Mouse (Mus musculus): ENCODE results near the gene Marveld1.

The Marveld1 gene

DNA sequence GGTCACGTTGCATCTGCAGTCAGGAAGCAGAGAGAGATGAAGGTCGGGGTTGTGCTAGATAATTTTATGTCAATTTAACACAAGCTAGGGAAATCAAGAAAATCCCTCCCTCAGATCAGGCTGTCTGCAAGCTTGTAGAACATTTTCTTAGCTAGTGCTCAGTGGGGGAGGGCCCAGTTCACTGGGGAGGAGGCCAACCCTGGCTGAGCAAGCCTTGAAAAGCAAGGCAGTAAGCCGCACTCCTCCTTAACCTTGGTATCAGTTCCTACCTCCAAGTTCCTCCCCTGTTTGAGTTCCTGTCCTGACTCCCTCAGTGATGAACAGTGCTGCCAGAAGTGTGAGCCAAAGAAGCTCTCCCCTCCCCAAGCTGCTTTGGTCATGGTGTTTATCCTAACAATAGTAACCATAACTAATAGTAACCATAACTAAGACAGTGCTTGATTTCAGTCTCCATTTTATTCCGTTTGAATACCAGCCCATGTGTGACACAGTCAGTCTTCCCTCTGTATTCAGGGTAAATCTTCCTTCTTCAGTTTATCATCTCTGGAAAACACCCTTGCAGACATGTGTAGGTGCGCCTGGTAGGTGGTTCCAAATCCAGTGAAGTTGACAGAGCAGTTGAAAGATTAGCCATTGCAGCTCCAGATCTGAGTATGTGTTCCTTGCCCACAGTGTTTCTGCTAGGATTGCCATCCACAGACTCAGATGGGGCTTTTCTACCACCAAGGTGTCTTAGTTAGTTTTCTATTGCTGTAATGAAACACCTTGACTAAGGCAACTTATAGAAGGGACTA lies 7.3 kb upstream of the Marveld1 start:
- in situ Hi-C loops (cut with MboI, MseI): no loop called here

DNA sequence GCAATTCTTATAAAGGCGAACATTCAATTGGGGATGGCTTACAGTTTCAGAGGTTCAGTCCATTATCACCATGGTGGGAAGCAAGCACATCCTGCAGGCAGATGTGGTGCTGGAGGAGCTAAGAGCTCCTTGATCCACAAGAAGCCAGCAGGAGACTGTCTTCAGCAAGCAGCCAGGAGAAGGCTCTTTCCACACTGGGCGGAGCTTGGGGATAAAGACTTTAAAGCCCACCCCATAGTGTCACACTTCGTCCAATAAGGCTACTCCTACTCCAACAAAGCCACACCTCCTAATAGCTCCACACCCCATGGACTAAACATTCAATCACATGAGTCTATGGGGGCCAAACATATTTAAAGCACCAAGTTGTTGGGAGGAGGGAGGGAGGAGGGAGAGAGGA lies 5.2 kb upstream of the Marveld1 start:
- in situ Hi-C loops (cut with MboI, MseI): no loop called here

DNA sequence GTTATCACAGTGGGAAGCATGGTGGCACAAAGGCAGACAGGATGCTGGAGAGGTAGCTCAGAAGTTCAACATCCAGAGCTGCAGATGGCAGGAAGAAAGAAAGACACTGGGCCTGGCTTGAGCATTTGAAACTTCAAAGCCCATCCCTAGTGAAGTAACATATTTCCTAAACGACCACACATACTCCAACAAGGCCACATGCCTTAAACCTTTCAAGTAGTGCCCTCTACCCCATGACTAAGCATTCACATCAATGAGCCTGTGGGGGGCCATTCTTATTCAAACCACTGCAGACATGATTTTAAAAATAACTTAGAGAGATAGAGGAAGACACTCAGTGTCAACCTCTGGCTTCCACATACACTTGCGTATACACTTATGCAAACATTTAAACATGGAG lies 4.4 kb upstream of the Marveld1 start:
- in situ Hi-C loops (cut with MboI, MseI): no loop called here

DNA sequence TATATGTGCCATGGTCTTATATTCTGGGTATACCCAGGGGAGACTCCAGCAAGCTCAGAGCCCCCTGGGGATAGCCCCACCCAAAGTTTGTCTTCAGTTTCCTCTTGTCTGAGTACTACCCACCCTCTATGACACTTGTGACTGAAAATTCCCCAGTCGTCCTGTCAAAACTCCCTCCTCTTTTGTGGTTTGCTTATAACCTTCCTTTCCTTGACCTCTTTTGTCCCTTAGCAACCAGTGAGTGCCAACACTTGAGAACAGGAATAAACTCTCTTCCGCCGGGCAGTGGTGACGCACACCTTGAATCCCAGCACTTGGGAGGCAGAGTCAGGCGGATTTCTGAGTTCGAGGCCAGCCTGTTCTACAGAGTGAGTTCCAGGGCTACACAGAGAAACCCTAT lies 3.1 kb upstream of the Marveld1 start:
- in situ Hi-C loops (cut with MboI, MseI): no loop called here

DNA sequence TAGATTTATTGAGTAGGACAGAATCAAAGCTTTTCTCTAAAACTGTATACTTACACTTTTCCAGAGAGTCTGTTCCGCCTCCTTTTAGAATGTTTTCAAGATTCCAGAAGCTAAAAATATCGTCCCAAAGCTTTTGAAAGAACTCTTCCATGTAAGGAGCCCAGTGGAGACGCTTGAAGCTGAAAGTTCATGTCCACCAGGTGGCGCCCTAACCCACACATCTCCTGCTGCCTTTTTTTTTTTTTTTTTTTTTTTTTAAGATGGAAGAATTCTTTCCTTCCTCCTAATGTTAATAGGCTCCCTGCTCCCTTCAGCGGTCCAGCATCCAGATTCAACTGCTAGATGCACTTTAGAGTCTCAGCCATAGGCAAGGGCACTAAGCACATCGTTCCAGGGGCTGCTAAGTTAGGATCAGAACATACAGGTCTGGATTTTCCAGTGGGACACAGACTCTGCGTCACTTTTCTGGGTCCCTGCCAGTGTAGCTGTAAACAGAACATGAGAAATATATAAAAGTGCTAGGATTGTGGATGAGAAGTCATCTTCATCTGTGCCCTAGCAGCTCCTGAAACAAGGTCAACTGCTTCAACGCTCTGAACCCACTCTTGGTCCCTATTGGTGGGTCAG lies 2.5 kb upstream of the Marveld1 start:
- in situ Hi-C loops (cut with MboI, MseI): loop anchor here (5.0 kb wide), 1 partner anchor 57 kb away; the partner anchor contains the start of gene Morn4

DNA sequence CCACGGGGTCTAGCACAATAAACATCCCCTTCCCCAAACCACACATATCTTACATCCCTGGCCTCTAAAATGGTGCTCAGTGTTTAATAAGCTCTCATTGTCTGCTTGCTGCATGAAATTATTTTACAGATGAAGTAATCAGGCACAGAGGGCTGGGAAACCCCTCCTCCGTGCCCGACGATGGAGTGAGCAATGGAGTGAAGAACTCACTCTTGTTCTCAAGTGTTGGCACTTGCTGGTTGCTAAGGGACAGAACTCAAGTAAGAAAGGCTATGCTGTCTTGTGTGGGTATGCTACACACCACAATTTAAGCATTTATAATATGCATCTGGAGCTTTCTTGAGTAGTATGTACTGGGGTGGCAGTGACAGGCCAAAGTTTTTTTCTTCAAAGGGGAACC lies 2.0 kb upstream of the Marveld1 start:
- in situ Hi-C loops (cut with MboI, MseI): loop anchor here (5.0 kb wide), 1 partner anchor 58 kb away; the partner anchor contains the start of gene Morn4

DNA sequence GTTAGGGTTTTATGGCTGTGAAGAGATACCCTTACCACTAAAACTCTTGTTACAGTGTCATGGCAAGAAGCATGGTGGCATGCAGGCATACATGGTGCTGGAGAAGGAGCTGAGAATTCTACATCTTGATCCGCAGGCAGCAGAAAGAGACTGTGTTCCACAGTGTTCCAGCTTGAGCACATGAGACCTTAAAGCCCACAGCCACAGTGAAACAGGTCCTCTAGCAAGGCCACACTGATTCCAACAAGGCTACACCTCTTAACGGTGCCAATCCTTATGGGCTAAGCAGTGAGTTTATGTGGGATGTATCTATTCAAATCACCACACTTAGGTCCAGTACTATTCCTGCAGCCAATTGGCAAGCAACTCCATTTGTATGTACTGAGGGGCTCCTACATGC lies 1.5 kb upstream of the Marveld1 start:
- in situ Hi-C loops (cut with MboI, MseI): loop anchor here (5.0 kb wide), 1 partner anchor 58 kb away; the partner anchor contains the start of gene Morn4

DNA sequence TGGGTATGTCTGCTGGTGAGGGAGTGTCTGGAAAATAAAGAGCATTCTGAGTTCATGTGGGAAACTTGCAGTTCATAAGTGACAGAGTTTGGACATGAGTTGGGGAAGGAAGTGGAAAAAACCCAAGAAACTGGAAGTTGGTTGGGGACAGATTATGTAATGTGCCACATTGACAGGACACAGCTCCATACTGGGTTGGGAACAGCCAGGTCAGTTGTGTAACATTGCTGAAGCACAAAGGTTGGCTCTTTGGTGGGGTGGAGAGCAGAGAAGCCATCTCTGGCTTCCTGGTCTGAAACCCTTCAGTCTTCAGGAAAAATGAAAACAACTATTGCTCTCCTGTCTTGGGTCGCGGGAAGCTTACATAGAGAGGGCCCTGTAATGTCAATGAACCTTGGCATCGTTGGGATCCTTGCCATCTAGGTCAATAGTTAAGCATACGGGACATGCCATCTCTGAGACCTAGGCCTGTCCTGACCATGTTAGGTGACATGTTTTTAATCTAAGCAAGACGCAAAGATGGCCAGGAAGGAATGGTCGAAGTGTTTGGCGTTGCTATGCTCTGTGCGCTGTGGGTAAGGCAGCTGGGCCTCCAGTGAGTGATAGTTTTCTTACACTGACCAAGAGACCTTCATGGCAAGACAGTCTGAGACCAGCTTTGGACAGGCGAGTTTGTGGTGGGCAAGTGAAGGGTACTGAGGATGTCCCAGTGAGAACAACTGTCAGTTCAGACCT lies 757 bp upstream of the Marveld1 start:
- in situ Hi-C loops (cut with MboI, MseI): loop anchor here (5.0 kb wide), 1 partner anchor 59 kb away; the partner anchor contains the start of gene Morn4

DNA sequence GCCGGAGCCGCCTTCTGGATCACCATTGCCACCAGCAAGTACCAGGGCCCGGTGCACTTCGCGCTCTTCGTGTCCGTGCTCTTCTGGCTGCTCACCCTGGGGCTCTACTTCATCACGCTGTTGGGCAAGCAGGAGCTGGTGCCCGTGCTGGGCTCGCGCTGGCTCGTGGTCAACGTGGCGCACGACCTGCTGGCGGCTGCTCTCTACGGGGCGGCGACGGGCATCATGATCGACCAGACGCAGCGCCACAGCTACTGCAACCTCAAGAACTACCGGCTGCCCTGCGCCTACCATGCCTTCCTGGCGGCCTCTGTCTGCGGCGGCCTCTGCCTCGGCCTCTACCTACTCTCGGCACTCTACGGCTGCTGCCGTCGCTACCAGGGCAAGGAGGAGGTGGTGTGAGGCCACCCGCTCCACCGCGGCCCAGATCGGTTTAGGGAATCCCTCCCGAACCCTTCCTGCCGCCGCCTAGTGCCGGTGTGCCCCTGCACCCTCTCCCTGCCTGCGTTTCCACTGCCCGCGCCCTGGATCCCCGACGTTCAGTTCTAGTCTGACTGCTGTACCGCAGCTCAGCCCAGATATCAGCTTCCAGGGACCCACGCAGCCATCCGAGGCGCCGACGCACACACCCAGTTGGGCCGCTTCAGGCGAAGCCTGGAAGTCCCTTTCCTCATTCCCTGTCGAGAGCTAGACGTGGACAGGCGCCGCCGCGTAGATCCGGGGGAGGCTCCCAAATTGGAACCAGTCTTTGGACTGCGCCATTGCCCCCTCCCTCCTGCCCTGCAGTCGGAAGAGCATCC lies 769 bp downstream of the Marveld1 start:
- in situ Hi-C loops (cut with MboI, MseI): loop anchor here (5.0 kb wide), 1 partner anchor 61 kb away; the partner anchor contains the start of gene Morn4

DNA sequence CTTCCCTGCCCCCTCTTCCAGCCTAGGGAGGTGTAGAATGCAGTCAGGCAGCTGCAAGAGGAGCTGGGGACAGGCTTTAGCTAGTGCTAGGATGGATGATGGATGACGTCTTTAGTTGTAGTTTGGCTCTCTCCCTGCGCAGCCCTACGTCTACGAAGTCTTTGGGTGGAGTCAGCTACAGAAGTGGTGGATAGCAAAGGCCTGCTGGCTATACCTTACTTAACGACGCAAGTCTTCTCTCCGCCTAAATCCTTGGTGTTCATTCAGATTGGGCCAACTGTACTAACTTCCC lies 1.3 kb downstream of the Marveld1 start:
- in situ Hi-C loops (cut with MboI, MseI): loop anchor here (5.0 kb wide), 1 partner anchor 61 kb away; the partner anchor contains the start of gene Morn4

DNA sequence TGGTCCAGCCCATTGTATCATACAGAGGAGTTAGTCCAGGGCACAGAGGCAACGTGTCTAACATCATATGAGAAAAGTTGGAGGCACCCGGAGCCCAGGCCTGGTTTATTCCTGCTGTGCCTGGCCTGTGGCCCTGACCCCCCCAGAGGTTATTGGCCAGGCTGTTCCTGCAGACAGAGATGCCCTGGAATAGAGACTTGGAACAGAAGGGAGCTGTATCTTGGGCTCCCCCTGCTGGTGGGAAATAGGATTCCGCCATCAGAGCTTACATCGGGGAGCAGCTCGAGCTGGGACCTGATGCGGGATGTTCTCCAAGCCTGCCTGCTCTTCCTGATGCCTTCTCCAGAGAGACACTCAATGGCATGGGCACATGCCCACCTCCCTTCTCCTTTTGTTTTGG lies 4.8 kb downstream of the Marveld1 start:
- in situ Hi-C loops (cut with MboI, MseI): loop anchor here (5.0 kb wide), 1 partner anchor 120 kb away; no protein-coding TSS in a partner anchor

DNA sequence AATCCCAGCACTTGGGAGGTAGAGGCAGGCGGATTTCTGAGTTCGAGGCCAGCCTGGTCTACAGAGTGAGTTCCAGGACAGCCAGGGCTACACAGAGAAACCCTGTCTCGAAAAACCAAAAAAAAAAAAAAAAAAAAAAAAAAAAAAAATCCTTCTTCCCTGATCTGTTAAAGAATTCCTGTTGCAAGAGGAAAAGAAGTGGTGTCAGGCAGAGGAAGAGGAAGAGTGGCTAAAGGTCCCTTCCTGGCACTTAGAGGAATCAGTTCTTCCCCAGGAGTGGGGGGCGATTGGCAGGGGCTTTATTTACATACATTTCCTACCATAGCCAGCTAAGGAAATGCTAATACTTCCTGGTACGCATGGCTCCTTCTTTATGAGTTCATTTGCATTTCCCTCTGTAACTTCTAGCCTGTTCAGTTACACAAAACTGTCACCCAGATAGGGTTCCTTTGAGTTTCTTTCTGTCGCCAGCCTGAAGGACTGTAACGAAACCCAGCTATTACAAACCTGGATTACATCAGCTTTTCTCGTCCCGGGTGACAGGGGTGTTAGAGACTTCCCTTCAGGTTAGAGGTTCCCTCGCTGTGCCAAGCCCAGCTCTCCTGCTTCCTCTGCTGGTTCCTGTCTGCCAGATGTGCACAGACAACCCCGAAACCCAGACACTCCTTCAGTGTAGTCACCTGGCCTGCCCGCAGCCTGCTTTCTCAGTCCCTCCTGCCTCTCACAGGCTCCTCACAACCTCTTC lies 10.5 kb downstream of the Marveld1 start:
- in situ Hi-C loops (cut with MboI, MseI): no loop called here

DNA sequence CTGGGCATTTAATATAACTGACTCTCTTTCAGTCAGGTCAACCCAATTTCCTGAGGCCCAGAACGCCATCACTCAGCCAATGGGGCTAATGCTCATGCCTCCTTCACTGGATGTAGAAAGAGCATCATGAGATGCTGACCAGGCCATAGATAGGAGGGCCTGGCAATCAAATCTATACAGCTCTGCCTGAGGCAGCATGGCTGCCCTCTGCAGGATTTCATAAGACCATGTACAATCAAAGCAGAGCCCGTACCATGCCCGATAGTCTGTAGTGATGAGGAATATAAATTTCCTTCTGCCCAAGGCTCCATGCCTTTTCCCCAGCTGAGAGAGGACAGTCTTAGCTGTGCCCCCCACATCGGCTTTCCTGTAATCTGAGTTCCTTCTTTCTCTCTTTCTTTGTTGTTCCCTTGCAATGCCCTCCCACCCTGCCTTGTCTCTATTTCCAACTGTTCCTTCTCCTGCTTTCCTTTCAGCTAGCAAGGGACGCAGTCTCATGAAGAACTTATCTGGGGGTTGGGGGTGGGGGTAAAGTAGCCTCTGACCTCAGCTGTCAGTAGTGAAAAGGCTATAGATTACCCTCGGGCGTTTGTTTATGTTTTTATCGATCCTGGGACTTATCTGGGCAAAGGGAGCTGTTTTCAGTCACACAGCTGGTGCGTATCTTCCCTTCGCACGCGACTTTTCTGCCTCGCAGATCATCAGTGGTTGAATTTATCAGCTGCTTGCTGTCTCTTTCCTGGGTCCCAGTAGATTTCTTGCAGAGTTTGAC lies 11.2 kb downstream of the Marveld1 start:
- in situ Hi-C loops (cut with MboI, MseI): no loop called here

DNA sequence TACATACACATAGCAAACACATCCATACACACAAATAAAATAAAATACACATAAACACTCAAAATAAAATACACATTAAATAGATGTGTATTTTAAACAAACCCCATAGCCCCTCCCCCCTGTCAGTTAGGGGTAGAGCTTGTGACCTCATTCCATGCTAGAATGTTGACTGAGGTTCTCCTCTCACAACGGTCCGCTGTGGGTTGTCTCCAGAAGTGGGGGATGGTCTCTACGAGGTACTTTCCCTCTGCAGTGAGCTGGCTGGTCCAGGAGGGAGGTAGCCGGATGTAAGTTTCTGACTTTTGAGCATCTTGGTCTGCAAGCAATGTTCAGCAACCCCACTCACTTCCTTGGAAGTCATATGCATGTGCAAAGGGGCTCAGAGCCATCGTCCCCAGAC lies 16.6 kb downstream of the Marveld1 start, which contains the start of gene Zfyve27:
TSS of gene Zfyve27 (plus strand) at position 188 of the 400 bp plus-strand sequence.
- in situ Hi-C loops (cut with MboI, MseI): no loop called here

DNA sequence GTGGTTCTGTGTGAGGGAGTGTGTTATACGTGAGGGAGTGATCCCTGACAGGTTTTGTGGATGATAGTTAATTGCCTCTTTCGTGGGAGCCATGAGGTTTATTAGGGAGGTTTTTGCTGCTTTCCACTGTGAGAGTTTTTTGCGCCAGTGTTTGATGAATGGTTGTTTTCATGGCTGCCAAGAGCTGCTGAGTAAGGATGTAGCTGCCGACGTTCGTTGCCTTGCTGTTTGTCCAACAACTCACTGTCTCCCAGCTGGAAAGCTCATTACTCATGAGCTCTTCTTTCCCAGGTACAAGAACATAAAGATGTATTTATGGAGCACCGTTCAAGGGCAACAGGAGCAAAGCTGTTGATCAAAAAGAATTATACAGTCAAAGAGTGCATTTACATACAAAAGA lies 17.0 kb downstream of the Marveld1 start:
- in situ Hi-C loops (cut with MboI, MseI): no loop called here

DNA sequence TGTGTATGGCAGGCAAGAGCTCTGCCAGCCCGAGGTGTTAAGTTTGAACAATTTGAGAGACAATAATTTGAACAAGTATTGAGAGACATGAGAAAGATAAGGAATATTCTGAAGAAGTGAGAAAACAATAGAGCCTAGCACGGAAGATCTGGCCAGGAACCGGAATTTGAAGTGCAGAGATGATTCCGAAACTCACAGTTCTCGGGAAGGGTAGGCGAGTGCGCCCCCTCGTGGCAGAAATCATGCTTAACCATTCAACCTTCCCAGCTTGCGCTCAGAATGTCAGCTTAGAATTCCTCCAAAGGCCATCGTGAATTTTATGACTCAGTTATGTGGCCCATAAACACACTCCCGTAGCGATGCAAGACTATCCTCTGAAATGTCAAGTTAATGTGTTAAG lies 18.9 kb downstream of the Marveld1 start:
- in situ Hi-C loops (cut with MboI, MseI): no loop called here

DNA sequence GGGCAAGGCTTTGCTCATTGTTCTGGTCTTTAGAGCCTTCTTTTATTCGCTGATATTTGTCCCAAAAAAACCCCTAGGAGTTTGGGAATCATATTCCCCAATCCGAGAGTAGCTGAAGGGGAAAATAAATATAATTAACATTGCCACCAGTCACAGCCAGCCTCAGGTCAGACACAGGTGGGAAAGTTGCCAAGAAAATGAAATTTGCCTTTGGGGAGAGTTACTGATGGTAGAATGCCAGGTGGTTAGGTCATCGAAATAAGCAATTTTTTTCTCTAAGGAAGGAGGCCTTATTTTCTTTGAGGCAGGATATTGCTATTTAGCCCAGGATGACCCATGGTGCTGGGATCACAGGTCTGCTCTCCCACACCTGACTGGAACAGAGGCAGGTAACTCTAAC lies 19.6 kb downstream of the Marveld1 start:
- in situ Hi-C loops (cut with MboI, MseI): no loop called here

DNA sequence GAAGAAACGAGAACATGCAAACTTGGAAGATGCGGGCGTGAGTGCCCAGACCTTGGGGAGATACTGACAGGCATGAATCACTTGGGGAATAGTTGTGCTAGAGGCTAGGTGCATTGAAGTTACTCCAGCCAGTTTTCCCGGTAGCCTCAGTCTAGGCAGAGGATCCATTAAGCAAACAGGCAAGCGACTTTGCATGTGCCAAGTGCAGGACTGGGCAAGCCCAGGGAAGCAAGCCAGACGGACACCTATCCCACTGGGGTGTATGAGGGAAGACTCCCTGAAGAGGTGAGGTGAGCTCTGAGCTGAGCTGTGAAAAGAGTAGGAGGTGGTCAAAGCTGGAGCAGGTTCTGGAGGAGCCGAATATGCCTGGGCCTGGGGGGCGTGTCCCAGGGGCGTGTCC lies 20.3 kb downstream of the Marveld1 start:
- in situ Hi-C loops (cut with MboI, MseI): no loop called here

DNA sequence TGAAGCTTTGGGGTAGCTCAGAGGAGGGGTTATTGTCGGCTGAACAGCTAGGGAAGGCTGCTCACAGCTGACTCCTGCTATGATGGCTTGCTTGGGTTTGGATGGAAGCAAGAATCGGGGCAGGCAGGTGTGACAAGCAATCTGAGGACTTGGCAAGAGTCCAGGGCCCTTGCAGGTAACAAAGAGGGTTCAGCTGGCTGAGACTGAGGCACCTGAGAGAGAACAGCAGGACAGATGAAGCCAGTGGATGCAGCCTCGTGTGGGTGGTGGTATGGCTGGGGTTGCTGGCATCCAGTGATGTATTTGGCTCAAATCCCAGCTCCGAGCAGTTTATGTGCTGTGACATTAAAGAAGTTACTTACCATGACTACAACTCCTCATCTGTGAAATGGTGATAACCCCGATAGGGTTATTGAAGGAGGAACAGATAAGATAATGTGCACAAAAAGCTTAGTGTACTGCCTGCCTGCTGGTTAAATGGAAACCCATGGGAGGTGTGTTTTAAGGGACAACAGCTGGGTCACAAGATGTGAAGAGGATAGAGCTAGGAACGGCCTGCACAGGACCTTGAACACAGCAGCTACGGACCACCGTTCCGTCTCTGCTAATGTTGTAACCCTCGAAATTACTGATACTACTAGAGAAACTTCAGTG lies 22.2 kb downstream of the Marveld1 start:
- in situ Hi-C loops (cut with MboI, MseI): no loop called here

Data from T-helper 1 cell (primary cell).